Mouse (Mus musculus) monocyte, adult 59 days (primary cell): ENCODE data around the gene Rpl39. TPM values are rescaled to one million over a fixed set of nuclear protein-coding genes. Genes with fewer than 3 reads are reported as not detected.

ENCODE experiments used
- total RNA-seq, 2 experiments: library from RNA; stranded (reverse); gene quantifications; one replicate each; pipeline ENCODE4 v1.2.4; 2023

The Rpl39 gene
- 100 to 1,000 TPM; 688 to 744 TPM for total RNA-seq

DNA sequence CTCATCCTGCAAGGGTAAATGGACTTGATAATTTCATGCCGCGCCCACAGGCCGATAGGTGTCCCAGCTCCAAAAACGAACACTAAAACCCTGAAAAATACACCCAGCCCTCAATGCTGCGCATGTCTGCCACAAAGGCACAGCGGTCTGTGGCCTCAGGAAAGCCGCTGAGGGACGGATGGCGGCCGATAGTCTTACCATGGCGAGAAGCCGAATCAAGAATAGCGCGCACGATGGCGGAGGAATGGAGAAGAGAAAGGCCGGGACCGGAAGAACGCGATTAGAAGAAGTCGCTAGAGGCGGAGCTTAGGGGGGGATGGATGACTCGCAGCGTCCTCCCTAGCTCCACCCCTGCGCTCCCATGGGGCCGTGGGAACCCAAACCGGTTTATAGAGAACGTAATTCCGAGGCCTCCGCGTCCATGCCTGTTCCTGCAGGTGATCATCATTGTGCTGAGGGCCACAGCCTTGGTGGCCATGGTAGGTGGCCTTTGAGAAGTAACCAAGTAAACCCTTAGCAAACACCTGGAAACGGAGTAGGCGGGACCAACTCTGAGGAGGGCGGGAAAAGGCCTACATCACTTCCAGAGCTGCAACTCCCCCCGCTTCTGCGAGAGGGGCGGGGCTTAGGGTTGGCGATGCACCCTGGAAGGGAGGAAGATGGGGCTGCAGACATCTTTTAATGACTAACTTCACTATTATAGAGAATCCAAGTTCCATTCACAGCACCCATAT is at the start of gene Rpl39:
TSS of gene Rpl39 (minus strand) at position 476 of the 734 bp plus-strand sequence.

DNA sequence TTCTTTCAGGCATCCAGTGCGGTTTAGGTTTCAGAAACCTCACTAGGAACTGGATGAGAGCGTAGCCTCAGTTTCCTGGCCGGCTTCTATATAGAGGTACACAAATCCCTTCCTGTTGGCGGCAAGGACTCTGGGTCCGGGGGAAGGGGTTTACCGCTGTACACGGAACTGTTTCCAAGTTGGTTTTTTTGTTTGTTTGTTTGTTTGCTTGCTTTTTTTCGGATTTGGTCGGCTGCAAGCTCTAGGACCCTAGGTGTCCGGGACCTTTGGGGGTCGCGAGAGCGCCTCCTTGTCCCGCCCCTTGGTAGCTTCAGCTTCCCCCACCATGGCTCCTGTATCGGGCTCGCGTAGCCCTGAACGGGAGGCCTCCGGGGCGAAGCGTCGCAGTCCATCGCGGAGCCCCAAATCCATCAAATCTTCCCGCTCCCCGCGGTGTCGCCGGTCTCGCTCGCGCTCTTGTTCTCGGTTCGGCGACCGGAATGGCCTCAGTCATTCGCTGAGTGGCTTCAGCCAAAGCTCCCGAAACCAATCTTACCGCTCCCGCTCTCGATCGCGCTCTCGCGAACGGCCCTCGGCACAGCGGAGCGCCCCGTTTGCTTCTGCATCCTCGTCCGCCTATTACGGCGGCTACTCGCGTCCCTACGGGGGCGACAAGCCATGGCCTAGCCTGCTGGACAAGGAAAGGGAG is 41.6 kb upstream of the Rpl39 start, which contains the start of gene Nkap:
TSS of gene Nkap (plus strand) at position 125 of the 688 bp plus-strand sequence.

DNA sequence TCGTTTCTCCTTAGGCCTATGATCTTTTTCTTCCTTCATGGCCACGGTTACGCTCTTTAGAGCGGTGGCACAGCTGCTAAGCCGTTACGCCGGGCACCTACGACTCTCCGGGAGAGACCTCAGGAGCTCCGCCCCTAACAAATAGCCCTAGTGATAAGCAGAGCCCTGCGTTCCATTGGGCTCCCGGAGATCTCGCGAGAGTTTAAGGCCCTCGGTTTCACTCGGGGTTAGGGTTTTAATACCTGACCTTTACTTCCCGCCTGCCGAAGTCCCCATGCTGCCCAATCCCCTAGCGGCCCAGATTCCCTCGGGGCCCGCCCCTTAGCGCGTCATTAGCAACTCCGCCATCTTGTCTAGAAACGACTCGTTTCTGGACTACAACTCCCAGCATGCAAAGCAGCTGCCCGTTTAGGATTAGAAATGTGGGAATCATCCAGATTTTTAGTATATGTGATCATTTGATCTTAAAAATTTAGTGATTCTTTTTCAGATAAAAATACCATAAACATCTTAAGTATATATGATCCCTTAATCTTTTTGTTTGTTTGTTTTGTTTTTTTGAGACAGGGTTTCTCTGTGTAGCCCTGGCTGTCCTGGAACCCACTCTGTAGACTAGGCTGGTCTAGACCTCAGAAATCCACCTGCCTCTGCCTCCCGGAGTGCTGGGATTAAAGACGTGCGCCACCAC is 25.1 kb upstream of the Rpl39 start, which contains the start of gene Upf3b:
TSS of gene Upf3b (minus strand) at position 130 of the 688 bp plus-strand sequence.

DNA sequence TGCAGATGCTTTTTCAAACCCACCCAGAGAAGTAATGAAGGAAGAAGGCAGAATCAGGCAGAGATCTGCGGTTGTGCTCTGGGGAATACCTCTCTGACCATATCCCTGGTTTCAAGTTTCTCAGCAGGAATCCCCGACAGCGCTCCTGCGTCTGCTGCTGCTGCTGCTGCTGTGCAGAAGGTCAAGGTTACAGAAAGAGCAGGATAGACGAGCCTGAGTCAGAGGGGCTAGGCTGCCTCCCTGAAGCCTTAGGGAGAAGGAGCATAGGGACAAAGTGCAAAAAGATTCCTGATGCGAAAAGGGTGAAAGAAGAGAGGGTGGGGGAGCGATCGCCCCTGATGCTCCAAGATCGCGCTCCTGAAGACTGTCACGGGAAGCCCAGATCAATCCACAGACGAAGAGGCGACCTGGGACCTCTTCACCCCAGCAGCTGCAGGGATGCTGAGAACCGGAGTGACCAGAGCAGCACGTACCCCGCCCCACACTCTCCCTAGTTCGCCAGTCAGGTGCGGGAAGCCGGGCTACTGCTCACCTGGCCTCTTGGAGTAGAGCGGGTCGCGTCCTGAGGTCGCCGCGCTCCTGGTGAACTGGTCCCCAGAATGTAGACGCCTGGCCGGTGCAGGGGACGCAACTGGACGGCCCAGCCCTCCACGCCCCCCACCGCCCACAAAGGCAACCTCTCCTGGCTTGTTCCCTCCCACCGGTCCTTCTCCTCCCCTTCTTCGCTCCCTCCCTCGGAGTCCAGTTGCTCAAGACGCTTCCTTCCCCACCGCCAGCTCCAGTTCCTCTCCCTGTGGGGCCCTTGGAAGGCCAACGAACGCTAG is 36.9 kb downstream of the Rpl39 start, which contains the start of gene Sowahd:
TSS of gene Sowahd (plus strand) at position 780 of the 824 bp plus-strand sequence.

Other genes with a start within 250 kb of the Rpl39 start
- gene Ube2a, start 211.5 kb downstream of the Rpl39 start, total RNA-seq, result 10 to 100 TPM; 64.4 to 75.3 TPM
- gene C330007P06Rik, start 211.3 kb downstream of the Rpl39 start, total RNA-seq, result 10 to 100 TPM; 27.0 to 29.0 TPM
- gene Nkrf, start 182.5 kb downstream of the Rpl39 start, total RNA-seq, result 1 to 10 TPM; 4.0 to 4.4 TPM
- gene Sept6, start 93.6 kb downstream of the Rpl39 start, total RNA-seq, result 10 to 100 TPM; 30.3 to 31.3 TPM
- under 1 TPM in 1 of 2 experiments, not detected in 1; 0.31 TPM for gene Sowahd, start 36.6 kb downstream of the Rpl39 start, total RNA-seq
- 10 to 100 TPM; 13.9 to 15.1 TPM for gene Upf3b, start 24.9 kb upstream of the Rpl39 start, total RNA-seq
- gene Nkap, start 41.4 kb upstream of the Rpl39 start, total RNA-seq, result 10 to 100 TPM; 11.4 to 14.1 TPM
- gene Akap14, start 83.4 kb upstream of the Rpl39 start, total RNA-seq, result not detected
- gene Ndufa1, start 105.8 kb upstream of the Rpl39 start, total RNA-seq, result 100 to 1,000 TPM; 116 to 126 TPM
- 1 to 10 TPM; 1.0 to 2.6 TPM for gene Rnf113a1, start 105.8 kb upstream of the Rpl39 start, total RNA-seq
- not detected for gene Gm9, start 125.6 kb upstream of the Rpl39 start, total RNA-seq
- not detected for gene Rhox1, start 136.9 kb upstream of the Rpl39 start, total RNA-seq
- not detected for gene Rhox2a, start 159.6 kb upstream of the Rpl39 start, total RNA-seq
- gene Rhox3a, start 164.5 kb upstream of the Rpl39 start, total RNA-seq, result not detected
- not detected for gene Rhox4a, start 179.9 kb upstream of the Rpl39 start, total RNA-seq